Mouse (Mus musculus) embryonic stem cell, embryonic (primary cell): ENCODE measurements around the gene Defb20.

Experiments used
- CTCF ChIA-PET, 4 experiments: fragments of 300-600 bp in 2 of 4; fragments of 350-600 bp in 2 of 4; sonication (Branson Sonifier 250); formaldehyde crosslinking; loops; one replicate each; lab custom pipeline; 2022; ENCODE audit warnings: inconsistent platforms in 2 of 4; lab: Charles Lee
- POLR2A ChIA-PET, 4 experiments: fragments of 300-600 bp in 2 of 4; fragments of 350-600 bp in 2 of 4; sonication (Branson Sonifier 250); formaldehyde crosslinking; loops; one replicate each; lab custom pipeline; 2022; ENCODE audit warnings: antibody characterized with exemption in 4 of 4, inconsistent platforms in 1 of 4; lab: Charles Lee

Gene Defb20

GRCm38 (mm10) chr2:152476763-152477162, at the start of gene Defb20:
TSS of gene Defb20 (plus strand) at chr2:152477063.
- CTCF ChIA-PET, result interaction anchor here in 1 of 4 experiments (0.6 kb wide), 1 partner anchor 68 kb away, joined by 3 read pairs; no protein-coding TSS in a partner anchor
- POLR2A ChIA-PET, result no interaction called here

- POLR2A ChIA-PET, result interaction anchor here in 2 of 4 experiments (0.7 to 1.7 kb wide), 3 partner anchors 10 to 17 kb away, joined by 3 to 5 read pairs (median 3); no protein-coding TSS in a partner anchor
- CTCF ChIA-PET, result interaction anchor here in 3 of 4 experiments (1.2 to 1.7 kb wide), 4 partner anchors 10 to 34 kb away, joined by 3 to 7 read pairs (median 4); no protein-coding TSS in a partner anchor
Measured at GRCm38 (mm10) chr2:152427493-152427892, 49.4 kb upstream of the Defb20 start.

- ChIA-PET CTCF (interaction anchor here in 3 of 4 experiments (0.6 to 2.0 kb wide), 10 partner anchors 9 to 112 kb away, joined by 3 to 9 read pairs (median 4); partner anchors contain the start of gene Defb29 (in 1 of the 3)), POLR2A (interaction anchor here in 2 of 4 experiments (0.8 to 1.7 kb wide), 3 partner anchors 10 to 65 kb away, joined by 3 to 5 read pairs (median 4); no protein-coding TSS in a partner anchor)
Measured at GRCm38 (mm10) chr2:152428481-152428880, 48.4 kb upstream of the Defb20 start.

GRCm38 (mm10) chr2:152436405-152436901, 40.4 kb upstream of the Defb20 start:
- CTCF ChIA-PET, result interaction anchor here (0.5 to 3.2 kb wide), 15 partner anchors 9 to 349 kb away, joined by 3 to 59 read pairs (median 5); no protein-coding TSS in a partner anchor
- POLR2A ChIA-PET, result interaction anchor here in 3 of 4 experiments (0.6 to 2.2 kb wide), 10 partner anchors 12 to 203 kb away, joined by 3 to 15 read pairs (median 6); no protein-coding TSS in a partner anchor

- POLR2A ChIA-PET, result interaction anchor here in 3 of 4 experiments (0.5 to 2.2 kb wide), 18 partner anchors 11 to 467 kb away, joined by 3 to 15 read pairs (median 3); partner anchors contain the start of genes Sox12 (in 1 of the 3) and Trib3 (in 1 of the 3)
- CTCF ChIA-PET, result interaction anchor here (0.5 to 3.2 kb wide), 52 partner anchors 8 to 650 kb away, joined by 3 to 59 read pairs (median 4); partner anchors contain the start of genes Nrsn2 (in 1 of the 4), Rbck1 (in 1 of the 4) and Trib3 (in 1 of the 4)
Measured at GRCm38 (mm10) chr2:152436983-152437860, 39.6 kb upstream of the Defb20 start.

GRCm38 (mm10) chr2:152438963-152439362, 37.9 kb upstream of the Defb20 start:
- ChIA-PET POLR2A (no interaction called here), CTCF (interaction anchor here in 3 of 4 experiments (0.6 to 2.9 kb wide), 6 partner anchors 18 to 106 kb away, joined by 3 to 9 read pairs (median 3); no protein-coding TSS in a partner anchor)

GRCm38 (mm10) chr2:152439833-152440232, 37.0 kb upstream of the Defb20 start:
- POLR2A ChIA-PET, result interaction anchor here in 2 of 4 experiments (0.6 to 1.4 kb wide), 3 partner anchors 10 to 71 kb away, joined by 3 to 4 read pairs (median 4); no protein-coding TSS in a partner anchor

GRCm38 (mm10) chr2:152442322-152442721, 34.5 kb upstream of the Defb20 start:
- CTCF ChIA-PET, result interaction anchor here in 1 of 4 experiments (0.7 kb wide), 1 partner anchor 24 kb away, joined by 3 read pairs; no protein-coding TSS in a partner anchor

More at GRCm38 (mm10) chr2:152439833-152440232, 37.0 kb upstream of the Defb20 start:
- CTCF ChIA-PET, result interaction anchor here in 3 of 4 experiments (0.7 to 2.9 kb wide), 5 partner anchors 19 to 105 kb away, joined by 3 to 9 read pairs (median 3); no protein-coding TSS in a partner anchor

GRCm38 (mm10) chr2:152443281-152443680, 33.6 kb upstream of the Defb20 start:
- CTCF ChIA-PET, result no interaction called here
- POLR2A ChIA-PET, result interaction anchor here in 1 of 4 experiments (1.4 to 1.6 kb wide), 2 partner anchors 62 to 93 kb away, joined by 3 to 4 read pairs; no protein-coding TSS in a partner anchor

More at GRCm38 (mm10) chr2:152442322-152442721, 34.5 kb upstream of the Defb20 start:
- POLR2A ChIA-PET, result interaction anchor here in 1 of 4 experiments (0.7 to 1.6 kb wide), 2 partner anchors 60 to 61 kb away, joined by 3 read pairs; no protein-coding TSS in a partner anchor

- POLR2A ChIA-PET, result interaction anchor here in 2 of 4 experiments (0.6 kb wide), 2 partner anchors 51 to 161 kb away, joined by 4 to 13 read pairs; no protein-coding TSS in a partner anchor
- CTCF ChIA-PET, result interaction anchor here in 3 of 4 experiments (0.6 to 1.3 kb wide), 5 partner anchors 9 to 846 kb away, joined by 3 to 34 read pairs (median 5); no protein-coding TSS in a partner anchor
Measured at GRCm38 (mm10) chr2:152446642-152447041, 30.2 kb upstream of the Defb20 start.

GRCm38 (mm10) chr2:152447461-152447860, 29.4 kb upstream of the Defb20 start:
- ChIA-PET POLR2A (interaction anchor here in 2 of 4 experiments (0.7 to 2.0 kb wide), 4 partner anchors 11 to 103 kb away, joined by 3 to 5 read pairs (median 3); no protein-coding TSS in a partner anchor), CTCF (interaction anchor here in 2 of 4 experiments (0.8 to 2.5 kb wide), 4 partner anchors 10 to 84 kb away, joined by 3 to 8 read pairs (median 7); no protein-coding TSS in a partner anchor)

- CTCF ChIA-PET, result interaction anchor here (0.6 to 2.1 kb wide), 17 partner anchors 13 to 317 kb away, joined by 3 to 5 read pairs (median 3); partner anchors contain the start of genes Defb23 (in 2 of the 4), Defb36 (in 1 of the 4) and H13 (in 1 of the 4)
- POLR2A ChIA-PET, result interaction anchor here in 1 of 4 experiments (0.7 kb wide), 1 partner anchor 11 kb away, joined by 4 read pairs; no protein-coding TSS in a partner anchor
Measured at GRCm38 (mm10) chr2:152450241-152450640, 26.6 kb upstream of the Defb20 start.

GRCm38 (mm10) chr2:152452101-152452781, 24.6 kb upstream of the Defb20 start:
- ChIA-PET POLR2A (no interaction called here), CTCF (interaction anchor here in 1 of 4 experiments (1.0 kb wide), 1 partner anchor 12 kb away, joined by 3 read pairs; the partner anchor contains the start of gene Defb23)

- POLR2A ChIA-PET, result interaction anchor here in 1 of 4 experiments (0.5 kb wide), 1 partner anchor 91 kb away, joined by 4 read pairs; no protein-coding TSS in a partner anchor
Measured at GRCm38 (mm10) chr2:152459241-152459640, 17.6 kb upstream of the Defb20 start.

GRCm38 (mm10) chr2:152464570-152465150, 12.2 kb upstream of the Defb20 start, which contains the start of gene Defb23:
TSS of gene Defb23 (minus strand) at chr2:152464620.
- ChIA-PET CTCF (interaction anchor here in 3 of 4 experiments (0.6 to 1.1 kb wide), 8 partner anchors 13 to 354 kb away, joined by 3 to 6 read pairs (median 3); no protein-coding TSS in a partner anchor), POLR2A (interaction anchor here in 1 of 4 experiments (0.6 to 1.3 kb wide), 3 partner anchors 18 to 87 kb away, joined by 3 to 7 read pairs (median 3); no protein-coding TSS in a partner anchor)

More at GRCm38 (mm10) chr2:152459241-152459640, 17.6 kb upstream of the Defb20 start:
- CTCF ChIA-PET, result no interaction called here

GRCm38 (mm10) chr2:152470973-152471372, 5.9 kb upstream of the Defb20 start:
- POLR2A ChIA-PET, result no interaction called here
- CTCF ChIA-PET, result no interaction called here
